Mouse (Mus musculus): ENCODE measurements around the gene BC049762. TPM values are rescaled to one million over a fixed set of nuclear protein-coding genes. Genes with fewer than 3 reads are reported as not detected.

Gene BC049762
- polyA plus RNA-seq, 1 experiment = not detected

- Histone ChIP-seq H3K27me3 (ENCODE audit: control insufficient read depth) (no peaks in the 10 kb centered on the region), H3K36me3 (ENCODE audit: control insufficient read depth) (no peaks in the 10 kb centered on the region), H3K4me3 (replicated peaks) (no peak overlapping the region), H3K9me3 (ENCODE audit: control insufficient read depth, low read length) (no peaks in the 10 kb centered on the region), H3K4me1 (ENCODE audit: control insufficient read depth) (no peaks in the 10 kb centered on the region)
- TF ChIP-seq TAL1 (IDR thresholded peaks at IDR 0.05; ENCODE audit: low read length) (no peak), GATA1 (IDR thresholded peaks at IDR 0.05; ENCODE audit: low read length) (no peak)
Measured at GRCm38 (mm10) chr11:51242897-51243296, 19.9 kb downstream of the BC049762 start.

- no peaks in the 10 kb centered on the region for H3K36me3 ChIP-seq (ENCODE audit: control insufficient read depth)
- no peak for TF ChIP-seq TAL1 (IDR thresholded peaks at IDR 0.05; ENCODE audit: low read length)
- no peak for TF ChIP-seq GATA1 (IDR thresholded peaks at IDR 0.05; ENCODE audit: low read length)
- no peaks in the 10 kb centered on the region for H3K9me3 ChIP-seq (ENCODE audit: control insufficient read depth, low read length)
- H3K4me1 ChIP-seq (ENCODE audit: control insufficient read depth) = no peaks in the 10 kb centered on the region
- no peak overlapping the region for H3K4me3 ChIP-seq (replicated peaks)
- no peaks in the 10 kb centered on the region for H3K27me3 ChIP-seq (ENCODE audit: control insufficient read depth)
Measured at GRCm38 (mm10) chr11:51234626-51235025, 28.2 kb downstream of the BC049762 start.

GRCm38 (mm10) chr11:51227104-51227503 lies 35.7 kb downstream of the BC049762 start:
- Histone ChIP-seq H3K27me3 (ENCODE audit: control insufficient read depth) (no peaks in the 10 kb centered on the region), H3K4me3 (replicated peaks) (no peak overlapping the region), H3K36me3 (ENCODE audit: control insufficient read depth) (no peaks in the 10 kb centered on the region), H3K9me3 (ENCODE audit: control insufficient read depth, low read length) (no peaks in the 10 kb centered on the region), H3K4me1 (ENCODE audit: control insufficient read depth) (no peaks in the 10 kb centered on the region)
- TF ChIP-seq TAL1 (IDR thresholded peaks at IDR 0.05; ENCODE audit: low read length) (no peak), GATA1 (IDR thresholded peaks at IDR 0.05; ENCODE audit: low read length) (no peak)

GRCm38 (mm10) chr11:51220308-51220707 lies 42.5 kb downstream of the BC049762 start, which contains the start of gene Gm12569:
Gene Gm12569, plus strand, starts transcription at chr11:51220473.
- H3K4me1 ChIP-seq (ENCODE audit: control insufficient read depth) = no peaks in the 10 kb centered on the region
- TF ChIP-seq TAL1 (IDR thresholded peaks at IDR 0.05; ENCODE audit: low read length) (no peak), GATA1 (IDR thresholded peaks at IDR 0.05; ENCODE audit: low read length) (no peak)
- H3K9me3 ChIP-seq (ENCODE audit: control insufficient read depth, low read length) = peaks cover 5% of the 10 kb centered on the region; the same call in 1 of the 2 replicates
- no peaks in the 10 kb centered on the region for H3K36me3 ChIP-seq (ENCODE audit: control insufficient read depth)
- no peaks in the 10 kb centered on the region for H3K27me3 ChIP-seq (ENCODE audit: control insufficient read depth)
- no peak within 1 kb of the TSS for H3K4me3 ChIP-seq (replicated peaks)

GRCm38 (mm10) chr11:51219396-51219980 lies 43.4 kb downstream of the BC049762 start:
- Histone ChIP-seq H3K4me1 (ENCODE audit: control insufficient read depth) (no peaks in the 10 kb centered on the region), H3K4me3 (replicated peaks) (no peak overlapping the region), H3K9me3 (ENCODE audit: control insufficient read depth, low read length) (peaks cover 8% of the 10 kb centered on the region; the same call in 1 of the 2 replicates), H3K36me3 (ENCODE audit: control insufficient read depth) (no peaks in the 10 kb centered on the region), H3K27me3 (ENCODE audit: control insufficient read depth) (no peaks in the 10 kb centered on the region)
- TF ChIP-seq GATA1 (IDR thresholded peaks at IDR 0.05; ENCODE audit: low read length) (no peak), TAL1 (IDR thresholded peaks at IDR 0.05; ENCODE audit: low read length) (no peak)

- TF ChIP-seq TAL1 (IDR thresholded peaks at IDR 0.05; ENCODE audit: low read length) (no peak), GATA1 (IDR thresholded peaks at IDR 0.05; ENCODE audit: low read length) (no peak)
- peaks cover 10% of the 10 kb centered on the region for H3K9me3 ChIP-seq (ENCODE audit: control insufficient read depth, low read length)
Measured at GRCm38 (mm10) chr11:51214021-51214420, 48.8 kb downstream of the BC049762 start.

GRCm38 (mm10) chr11:51211426-51211825 lies 51.4 kb downstream of the BC049762 start:
- Histone ChIP-seq H3K36me3 (ENCODE audit: control insufficient read depth) (no peaks in the 10 kb centered on the region), H3K4me1 (ENCODE audit: control insufficient read depth) (no peaks in the 10 kb centered on the region), H3K27me3 (ENCODE audit: control insufficient read depth) (no peaks in the 10 kb centered on the region), H3K4me3 (replicated peaks) (no peak overlapping the region), H3K9me3 (ENCODE audit: control insufficient read depth, low read length) (peaks cover 7% of the 10 kb centered on the region)
- TF ChIP-seq TAL1 (IDR thresholded peaks at IDR 0.05; ENCODE audit: low read length) (no peak), GATA1 (IDR thresholded peaks at IDR 0.05; ENCODE audit: low read length) (no peak)

More at GRCm38 (mm10) chr11:51214021-51214420, 48.8 kb downstream of the BC049762 start:
- H3K36me3 ChIP-seq (ENCODE audit: control insufficient read depth) = no peaks in the 10 kb centered on the region
- no peak overlapping the region for H3K4me3 ChIP-seq (replicated peaks)
- no peaks in the 10 kb centered on the region for H3K27me3 ChIP-seq (ENCODE audit: control insufficient read depth)
- H3K4me1 ChIP-seq (ENCODE audit: control insufficient read depth) = no peaks in the 10 kb centered on the region

GRCm38 (mm10) chr11:51207758-51208157 lies 55.1 kb downstream of the BC049762 start:
- Histone ChIP-seq H3K36me3 (ENCODE audit: control insufficient read depth) (no peaks in the 10 kb centered on the region), H3K9me3 (ENCODE audit: control insufficient read depth, low read length) (no peaks in the 10 kb centered on the region; the same call in none of the 2 replicates), H3K4me1 (ENCODE audit: control insufficient read depth) (no peaks in the 10 kb centered on the region), H3K27me3 (ENCODE audit: control insufficient read depth) (no peaks in the 10 kb centered on the region), H3K4me3 (replicated peaks) (no peak overlapping the region)
- TF ChIP-seq TAL1 (IDR thresholded peaks at IDR 0.05; ENCODE audit: low read length) (no peak), GATA1 (IDR thresholded peaks at IDR 0.05; ENCODE audit: low read length) (no peak)

Other genes with a start within 250 kb of the BC049762 start
- gene Olfr54, start 248.8 kb downstream of the BC049762 start, polyA plus RNA-seq (2012) = 0.01 TPM in 1 of 2 replicates, not detected in the other
- gene Olfr1375, start 214.9 kb downstream of the BC049762 start, polyA plus RNA-seq (2012) = not detected in 2 replicates
- not detected in 2 replicates for gene Zfp354a, start 203.8 kb downstream of the BC049762 start, polyA plus RNA-seq (2012)
- not detected in 2 replicates for gene Gm12569, start 42.6 kb downstream of the BC049762 start, polyA plus RNA-seq (2012)
- 0.33 and 0.47 TPM in 2 replicates for gene Clk4, start 1.3 kb downstream of the BC049762 start, polyA plus RNA-seq (2012)
- gene Col23a1, start 26.9 kb upstream of the BC049762 start, polyA plus RNA-seq (2012) = not detected in 2 replicates

Measured in erythroblast, embryonic 14.5 days (primary cell).